Mouse (Mus musculus): ENCODE measurements around the gene 1810049J17Rik. TPM values are rescaled to one million over a fixed set of nuclear protein-coding genes. Genes with fewer than 3 reads are reported as not detected.

1810049J17Rik gene
- polyA plus RNA-seq, 1 experiment from 2014 or later, result 0.67 TPM

Other genes with a start within 250 kb of the 1810049J17Rik start
- 149 and 153 TPM in 2 replicates for gene Zfr, start 204.1 kb downstream of the 1810049J17Rik start, polyA plus RNA-seq (2015; fragmentation: Nextera tagmentation; extraction: Ambion mirVana)
- 9.3 and 9.7 TPM in 2 replicates for gene Mtmr12, start 116.9 kb downstream of the 1810049J17Rik start, polyA plus RNA-seq (2015; fragmentation: Nextera tagmentation; extraction: Ambion mirVana)
- 68.6 and 70.8 TPM in 2 replicates for gene Golph3, start 449 bp downstream of the 1810049J17Rik start, polyA plus RNA-seq (2015; fragmentation: Nextera tagmentation; extraction: Ambion mirVana)